Mouse (Mus musculus): ENCODE results near the gene Ifitm3.
A peak's percentile ranks its signal among the peaks of the same experiment; 100 is the strongest.
"Not testable (repeated sequence)": the region's sequence is repeated elsewhere in the genome, so short reads cannot be mapped to it uniquely, and the experiment has no call there.

Ifitm3 gene

GRCm38 (mm10) chr7:141003248-141004010, 7.1 kb downstream of the Ifitm3 start:
- peak; percentile 80 for DNase-seq (ENCODE audit: extremely low read depth, low read depth, low spot score)

GRCm38 (mm10) chr7:141000881-141001708, 9.5 kb downstream of the Ifitm3 start:
- DNase-seq (ENCODE audit: extremely low read depth, low read depth, low spot score), result no peak

- no peak for DNase-seq (ENCODE audit: extremely low read depth, low read depth, low spot score)
Observed at GRCm38 (mm10) chr7:140998853-140999700, 11.5 kb downstream of the Ifitm3 start.

GRCm38 (mm10) chr7:140997817-140998216, 12.8 kb downstream of the Ifitm3 start:
- DNase-seq (ENCODE audit: extremely low read depth, low read depth, low spot score), result no peak

GRCm38 (mm10) chr7:140991117-140991689, 19.4 kb downstream of the Ifitm3 start:
- no peak for DNase-seq (ENCODE audit: extremely low read depth, low read depth, low spot score)

GRCm38 (mm10) chr7:140990622-140991021, 19.9 kb downstream of the Ifitm3 start:
- no peak for DNase-seq (ENCODE audit: extremely low read depth, low read depth, low spot score)

GRCm38 (mm10) chr7:140990185-140990584, 20.4 kb downstream of the Ifitm3 start:
- DNase-seq (ENCODE audit: extremely low read depth, low read depth, low spot score), result no peak

GRCm38 (mm10) chr7:140989022-140989421, 21.5 kb downstream of the Ifitm3 start:
- peak; percentile 82 for DNase-seq (ENCODE audit: extremely low read depth, low read depth, low spot score)

GRCm38 (mm10) chr7:140987182-140988138, 23.1 kb downstream of the Ifitm3 start:
- peak; percentile 78 for DNase-seq (ENCODE audit: extremely low read depth, low read depth, low spot score)

- DNase-seq (ENCODE audit: extremely low read depth, low read depth, low spot score), result no peak
Observed at GRCm38 (mm10) chr7:140982971-140983370, 27.6 kb downstream of the Ifitm3 start.

GRCm38 (mm10) chr7:140981704-140982103, 28.9 kb downstream of the Ifitm3 start:
- DNase-seq (ENCODE audit: extremely low read depth, low read depth, low spot score), result no peak

GRCm38 (mm10) chr7:140976720-140977119, 33.9 kb downstream of the Ifitm3 start:
- DNase-seq (ENCODE audit: extremely low read depth, low read depth, low spot score), result not testable (repeated sequence)

GRCm38 (mm10) chr7:140975465-140975864, 35.1 kb downstream of the Ifitm3 start:
- no peak for DNase-seq (ENCODE audit: extremely low read depth, low read depth, low spot score)

GRCm38 (mm10) chr7:140974940-140975339, 35.6 kb downstream of the Ifitm3 start:
- no peak for DNase-seq (ENCODE audit: extremely low read depth, low read depth, low spot score)

GRCm38 (mm10) chr7:140973396-140974165, 37.0 kb downstream of the Ifitm3 start:
- no peak for DNase-seq (ENCODE audit: extremely low read depth, low read depth, low spot score)

GRCm38 (mm10) chr7:140971479-140972171, 38.9 kb downstream of the Ifitm3 start:
- DNase-seq (ENCODE audit: extremely low read depth, low read depth, low spot score), result no peak

GRCm38 (mm10) chr7:140970931-140971330, 39.6 kb downstream of the Ifitm3 start:
- DNase-seq (ENCODE audit: extremely low read depth, low read depth, low spot score), result no peak

- not testable (repeated sequence) for DNase-seq (ENCODE audit: extremely low read depth, low read depth, low spot score)
Observed at GRCm38 (mm10) chr7:140968710-140969109, 41.9 kb downstream of the Ifitm3 start.
